Mouse (Mus musculus): ENCODE measurements around the gene Ngdn. TPM values are rescaled to one million over a fixed set of nuclear protein-coding genes. Genes with fewer than 3 reads are reported as not detected.
"Not testable (repeated sequence)": the region's sequence is repeated elsewhere in the genome, so short reads cannot be mapped to it uniquely, and the experiment has no call there.

Gene Ngdn
- polyA plus RNA-seq (2014; fragmentation: Nextera tagmentation; extraction: Ambion mirVana), result 44.9 and 50.9 TPM in 2 replicates

- Histone ChIP-seq H3K4me1 (ENCODE audit: control insufficient read depth, insufficient read depth, low read length) (peaks cover 2% of the 10 kb centered on the region; the same call in 1 of the 2 replicates), H3K27ac (ENCODE audit: low read depth, low read length) (peak within 1 kb of the TSS; percentile 96), H3K4me2 (ENCODE audit: low read depth, low read length) (peak within 1 kb of the TSS; percentile 81), H3K36me3 (ENCODE audit: control insufficient read depth, insufficient read depth, low read length) (no peaks in the 10 kb centered on the region), H3K9ac (replicated peaks; ENCODE audit: low read depth, low read length) (peak within 1 kb of the TSS; percentile 68), H3K9me3 (ENCODE audit: control insufficient read depth, low read length) (no peaks in the 10 kb centered on the region), H3K27me3 (ENCODE audit: control insufficient read depth, insufficient read depth, low read length) (no peaks in the 10 kb centered on the region), H3K4me3 (ENCODE audit: low read depth, low read length) (peak within 1 kb of the TSS; percentile 64)
- peak; percentile 96 for ATAC-seq (ENCODE audit: low read depth)
- under 1% methylated on average over 36 of the region's 36 CpGs for WGBS
Observed at GRCm38 (mm10) chr14:55014991-55015766, at the start of gene Ngdn. Gene Ngdn (plus strand): TSS chr14:55015454.

GRCm38 (mm10) chr14:54965631-54966030, 49.6 kb upstream of the Ngdn start:
- WGBS, result 81% methylated on average over 6 of the region's 6 CpGs

GRCm38 (mm10) chr14:54966320-54966977, 48.8 kb upstream of the Ngdn start, which contains the start of gene Myh6:
Gene Myh6 (minus strand): TSS chr14:54966927.
- Histone ChIP-seq H3K9me3 (ENCODE audit: control insufficient read depth, low read length) (no peaks in the 10 kb centered on the region), H3K27ac (ENCODE audit: low read depth, low read length) (no peak within 1 kb of the TSS), H3K27me3 (ENCODE audit: control insufficient read depth, insufficient read depth, low read length) (no peaks in the 10 kb centered on the region), H3K4me2 (ENCODE audit: low read depth, low read length) (no peak within 1 kb of the TSS), H3K36me3 (ENCODE audit: control insufficient read depth, insufficient read depth, low read length) (no peaks in the 10 kb centered on the region), H3K9ac (replicated peaks; ENCODE audit: low read depth, low read length) (no peak within 1 kb of the TSS), H3K4me3 (ENCODE audit: low read depth, low read length) (no peak within 1 kb of the TSS), H3K4me1 (ENCODE audit: control insufficient read depth, insufficient read depth, low read length) (no peaks in the 10 kb centered on the region)
- 78% methylated on average over 7 of the region's 7 CpGs for WGBS
- no peak for ATAC-seq (ENCODE audit: low read depth)

More at GRCm38 (mm10) chr14:54965631-54966030, 49.6 kb upstream of the Ngdn start:
- H3K27me3 ChIP-seq (ENCODE audit: control insufficient read depth, insufficient read depth, low read length), result no peaks in the 10 kb centered on the region
- no peaks in the 10 kb centered on the region for H3K4me1 ChIP-seq (ENCODE audit: control insufficient read depth, insufficient read depth, low read length)
- no peak for ATAC-seq (ENCODE audit: low read depth)
- H3K27ac ChIP-seq (ENCODE audit: low read depth, low read length), result no peak overlapping the region
- H3K4me3 ChIP-seq (ENCODE audit: low read depth, low read length), result no peak overlapping the region
- no peaks in the 10 kb centered on the region for H3K9me3 ChIP-seq (ENCODE audit: control insufficient read depth, low read length)
- H3K36me3 ChIP-seq (ENCODE audit: control insufficient read depth, insufficient read depth, low read length), result no peaks in the 10 kb centered on the region
- H3K9ac ChIP-seq (replicated peaks; ENCODE audit: low read depth, low read length), result no peak overlapping the region
- H3K4me2 ChIP-seq (ENCODE audit: low read depth, low read length), result no peak overlapping the region

- H3K4me2 ChIP-seq (ENCODE audit: low read depth, low read length), result no peak overlapping the region
- no peak overlapping the region for H3K9ac ChIP-seq (replicated peaks; ENCODE audit: low read depth, low read length)
- no peak overlapping the region for H3K4me3 ChIP-seq (ENCODE audit: low read depth, low read length)
- WGBS, result 83% methylated on average over 3 of the region's 3 CpGs
- H3K27me3 ChIP-seq (ENCODE audit: control insufficient read depth, insufficient read depth, low read length), result no peaks in the 10 kb centered on the region
- H3K27ac ChIP-seq (ENCODE audit: low read depth, low read length), result no peak overlapping the region
- H3K4me1 ChIP-seq (ENCODE audit: control insufficient read depth, insufficient read depth, low read length), result no peaks in the 10 kb centered on the region
- no peaks in the 10 kb centered on the region for H3K9me3 ChIP-seq (ENCODE audit: control insufficient read depth, low read length)
- ATAC-seq (ENCODE audit: low read depth), result no peak
- no peaks in the 10 kb centered on the region for H3K36me3 ChIP-seq (ENCODE audit: control insufficient read depth, insufficient read depth, low read length)
Observed at GRCm38 (mm10) chr14:54967874-54968273, 47.4 kb upstream of the Ngdn start.

GRCm38 (mm10) chr14:54968344-54968743, 46.9 kb upstream of the Ngdn start:
- no peaks in the 10 kb centered on the region for H3K36me3 ChIP-seq (ENCODE audit: control insufficient read depth, insufficient read depth, low read length)
- no peak overlapping the region for H3K9ac ChIP-seq (replicated peaks; ENCODE audit: low read depth, low read length)
- H3K4me1 ChIP-seq (ENCODE audit: control insufficient read depth, insufficient read depth, low read length), result no peaks in the 10 kb centered on the region
- H3K4me2 ChIP-seq (ENCODE audit: low read depth, low read length), result no peak overlapping the region
- H3K4me3 ChIP-seq (ENCODE audit: low read depth, low read length), result no peak overlapping the region
- no peak for ATAC-seq (ENCODE audit: low read depth)
- H3K9me3 ChIP-seq (ENCODE audit: control insufficient read depth, low read length), result no peaks in the 10 kb centered on the region
- no peaks in the 10 kb centered on the region for H3K27me3 ChIP-seq (ENCODE audit: control insufficient read depth, insufficient read depth, low read length)
- no peak overlapping the region for H3K27ac ChIP-seq (ENCODE audit: low read depth, low read length)

- 97% methylated on average over 8 of the region's 11 CpGs for WGBS
- H3K4me3 ChIP-seq (ENCODE audit: low read depth, low read length); H3K27me3 ChIP-seq (ENCODE audit: control insufficient read depth, insufficient read depth, low read length); H3K27ac ChIP-seq (ENCODE audit: low read depth, low read length); H3K9ac ChIP-seq (replicated peaks; ENCODE audit: low read depth, low read length); H3K4me2 ChIP-seq (ENCODE audit: low read depth, low read length); ATAC-seq (ENCODE audit: low read depth); H3K9me3 ChIP-seq (ENCODE audit: control insufficient read depth, low read length); H3K36me3 ChIP-seq (ENCODE audit: control insufficient read depth, insufficient read depth, low read length); H3K4me1 ChIP-seq (ENCODE audit: control insufficient read depth, insufficient read depth, low read length): not testable (repeated sequence)
Observed at GRCm38 (mm10) chr14:54972786-54973185, 42.5 kb upstream of the Ngdn start.

- no peak overlapping the region for H3K4me3 ChIP-seq (ENCODE audit: low read depth, low read length)
- WGBS, result 74% methylated on average over 6 of the region's 6 CpGs
- peak; percentile 31; the same call in 1 of the 2 replicates for ATAC-seq (ENCODE audit: low read depth)
- H3K4me2 ChIP-seq (ENCODE audit: low read depth, low read length), result no peak overlapping the region
- no peak overlapping the region for H3K9ac ChIP-seq (replicated peaks; ENCODE audit: low read depth, low read length)
- H3K4me1 ChIP-seq (ENCODE audit: control insufficient read depth, insufficient read depth, low read length), result peaks cover 7% of the 10 kb centered on the region; the same call in 1 of the 2 replicates
- H3K9me3 ChIP-seq (ENCODE audit: control insufficient read depth, low read length), result no peaks in the 10 kb centered on the region
- no peaks in the 10 kb centered on the region for H3K27me3 ChIP-seq (ENCODE audit: control insufficient read depth, insufficient read depth, low read length)
- peak overlapping the region; percentile 70 for H3K27ac ChIP-seq (ENCODE audit: low read depth, low read length)
- no peaks in the 10 kb centered on the region for H3K36me3 ChIP-seq (ENCODE audit: control insufficient read depth, insufficient read depth, low read length)
Observed at GRCm38 (mm10) chr14:54974068-54974791, 41.0 kb upstream of the Ngdn start.

GRCm38 (mm10) chr14:54976633-54977032, 38.6 kb upstream of the Ngdn start, which contains the start of gene Gm17428:
Gene Gm17428 (plus strand): TSS chr14:54976933.
- H3K4me3 ChIP-seq (ENCODE audit: low read depth, low read length), result no peak within 1 kb of the TSS
- H3K4me1 ChIP-seq (ENCODE audit: control insufficient read depth, insufficient read depth, low read length), result peaks cover 7% of the 10 kb centered on the region; the same call in 1 of the 2 replicates
- ATAC-seq (ENCODE audit: low read depth), result no peak
- no peak within 1 kb of the TSS for H3K9ac ChIP-seq (replicated peaks; ENCODE audit: low read depth, low read length)
- no peaks in the 10 kb centered on the region for H3K27me3 ChIP-seq (ENCODE audit: control insufficient read depth, insufficient read depth, low read length)
- H3K27ac ChIP-seq (ENCODE audit: low read depth, low read length), result no peak within 1 kb of the TSS
- no peak within 1 kb of the TSS for H3K4me2 ChIP-seq (ENCODE audit: low read depth, low read length)
- no peaks in the 10 kb centered on the region for H3K36me3 ChIP-seq (ENCODE audit: control insufficient read depth, insufficient read depth, low read length)
- H3K9me3 ChIP-seq (ENCODE audit: control insufficient read depth, low read length), result no peaks in the 10 kb centered on the region
- 73% methylated on average over 1 of the region's 1 CpGs for WGBS
